Mouse (Mus musculus): Measurements from ENCODE around the gene Stk31.
"Not testable (repeated sequence)": the region's sequence is repeated elsewhere in the genome, so short reads cannot be mapped to it uniquely, and the experiment has no call there.

The Stk31 gene

GRCm38 (mm10) chr6:49395316-49395715 is at the start of gene Stk31:
Gene Stk31, plus strand, starts transcription at chr6:49395604.
- DNase-seq (ENCODE audit: low spot score), result peak; percentile 94

- DNase-seq (ENCODE audit: low spot score), result no peak
These were observed 45.6 kb upstream of the Stk31 start for GRCm38 (mm10) chr6:49349826-49350225.

DNA sequence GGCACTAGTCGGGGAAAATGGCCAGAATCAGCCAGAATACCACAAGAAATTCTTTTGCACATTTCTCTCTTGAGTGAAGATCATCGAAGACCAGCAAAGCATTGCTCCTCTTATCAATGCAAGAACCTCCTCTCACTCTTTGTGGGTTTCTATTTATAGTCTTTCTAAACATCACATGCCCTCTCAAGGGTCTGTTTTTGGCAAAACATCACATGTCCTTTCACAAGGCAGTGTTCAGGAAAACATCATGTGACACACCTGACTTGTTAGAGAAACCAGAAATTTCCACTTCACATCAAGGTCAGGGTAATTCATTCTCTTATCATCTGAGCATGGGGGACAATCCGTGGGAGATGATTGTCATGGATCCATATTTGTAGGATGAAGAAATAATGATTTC is 40.8 kb upstream of the Stk31 start:
- DNase-seq (ENCODE audit: low spot score), result no peak

DNA sequence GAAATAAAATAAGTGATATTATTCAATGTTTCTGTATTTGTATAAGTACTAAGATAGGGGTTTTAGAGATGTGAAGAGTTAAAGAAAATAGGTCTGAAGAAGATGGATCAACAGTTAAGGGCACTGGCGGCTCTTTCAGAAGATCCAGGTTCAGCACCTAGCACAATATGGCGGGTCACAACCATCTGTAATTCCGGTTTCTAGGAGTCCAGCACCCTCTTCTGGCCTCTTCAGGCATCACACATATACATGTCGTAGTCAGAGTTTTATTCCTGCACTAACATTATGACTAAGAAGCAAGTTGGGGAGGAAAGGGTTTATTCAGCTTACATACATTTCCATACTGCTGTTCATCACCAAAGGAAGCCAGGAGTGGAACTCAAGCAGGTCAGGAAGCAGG is 40.2 kb upstream of the Stk31 start:
- DNase-seq (ENCODE audit: low spot score), result no peak

DNA sequence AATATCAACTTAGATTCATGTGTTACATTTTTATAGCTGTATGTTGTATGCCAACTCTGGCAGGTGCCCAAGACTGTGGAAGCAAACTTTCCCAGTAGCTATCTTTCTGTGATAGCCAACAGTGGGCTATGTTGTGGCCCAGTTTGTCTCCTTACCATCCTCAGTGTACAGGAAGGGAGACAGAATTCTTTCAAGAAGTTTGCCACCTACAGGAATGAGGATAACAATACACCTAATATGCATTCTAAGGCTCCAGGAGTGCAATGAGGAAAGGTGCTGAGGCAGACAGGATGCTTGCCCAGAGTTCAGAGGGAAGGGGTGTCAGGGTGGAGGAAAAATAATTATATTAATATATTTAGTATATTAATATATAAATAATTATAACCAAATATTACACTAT is 35.0 kb upstream of the Stk31 start:
- no peak for DNase-seq (ENCODE audit: low spot score)

- peak; percentile 92 for DNase-seq (ENCODE audit: low spot score)
These were observed 28.0 kb upstream of the Stk31 start, which contains the start of gene Fam221a for GRCm38 (mm10) chr6:49367159-49368054. Gene Fam221a, plus strand, starts transcription at chr6:49367739.

DNA sequence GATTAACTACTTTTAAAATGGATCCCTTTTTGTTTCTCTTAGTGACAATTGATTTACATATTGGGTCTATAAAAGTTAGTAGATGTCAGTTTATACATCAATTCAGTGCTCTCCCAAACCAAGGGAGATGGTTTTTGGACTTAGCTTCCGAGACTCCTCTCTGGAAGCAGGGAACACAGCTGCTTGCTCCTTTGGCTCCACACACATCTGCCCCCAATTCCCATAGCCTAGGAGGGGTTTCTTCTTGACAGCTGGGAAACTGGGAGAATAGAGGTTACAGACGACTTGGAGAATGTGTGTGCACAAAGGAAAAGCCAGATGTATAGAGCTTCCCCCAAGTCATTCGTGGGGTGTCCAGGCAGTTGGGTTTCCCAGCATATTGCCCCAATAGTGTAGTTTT is 27.2 kb upstream of the Stk31 start:
- DNase-seq (ENCODE audit: low spot score), result no peak

DNA sequence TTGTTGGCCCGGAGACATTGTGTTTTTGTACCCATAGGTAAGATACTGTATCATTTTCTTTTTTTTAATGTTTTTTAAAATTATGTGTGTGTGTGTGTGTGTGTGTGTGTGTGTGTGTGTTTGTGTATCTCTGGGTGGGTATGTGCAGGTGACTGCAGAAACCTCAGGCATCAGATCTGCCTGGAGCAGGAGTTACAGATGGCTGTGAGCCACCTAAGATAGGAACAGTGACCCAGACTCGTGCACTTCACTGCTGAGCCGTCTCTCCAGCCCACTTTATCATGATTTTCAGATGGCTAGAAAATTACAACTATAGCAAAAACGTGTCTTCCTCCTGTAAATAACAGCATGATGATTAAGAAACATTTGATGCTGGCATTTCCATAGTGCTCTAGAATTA is 22.7 kb upstream of the Stk31 start:
- no peak for DNase-seq (ENCODE audit: low spot score)

DNA sequence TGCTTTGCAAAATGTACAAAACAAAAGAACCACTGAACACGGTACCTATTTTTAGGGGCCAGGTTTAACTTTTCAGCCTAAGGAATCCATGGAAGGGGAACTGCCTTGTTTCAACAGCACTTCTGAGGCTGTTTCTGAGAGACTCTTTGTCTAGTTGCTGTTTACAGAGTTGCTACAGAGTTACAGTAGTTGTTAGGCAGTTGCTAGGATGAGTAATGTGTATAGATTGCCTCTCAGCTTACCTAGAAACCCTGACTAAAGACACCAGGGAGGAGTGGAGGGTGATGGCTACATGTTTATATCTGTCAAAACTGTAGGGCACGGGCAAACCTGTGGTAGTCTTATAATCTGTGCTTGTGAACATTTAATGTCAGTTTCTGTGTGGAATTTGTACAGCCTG is 21.5 kb upstream of the Stk31 start:
- DNase-seq (ENCODE audit: low spot score), result no peak

- no peak for DNase-seq (ENCODE audit: low spot score)
These were observed 17.1 kb upstream of the Stk31 start for GRCm38 (mm10) chr6:49378328-49378727.

DNA sequence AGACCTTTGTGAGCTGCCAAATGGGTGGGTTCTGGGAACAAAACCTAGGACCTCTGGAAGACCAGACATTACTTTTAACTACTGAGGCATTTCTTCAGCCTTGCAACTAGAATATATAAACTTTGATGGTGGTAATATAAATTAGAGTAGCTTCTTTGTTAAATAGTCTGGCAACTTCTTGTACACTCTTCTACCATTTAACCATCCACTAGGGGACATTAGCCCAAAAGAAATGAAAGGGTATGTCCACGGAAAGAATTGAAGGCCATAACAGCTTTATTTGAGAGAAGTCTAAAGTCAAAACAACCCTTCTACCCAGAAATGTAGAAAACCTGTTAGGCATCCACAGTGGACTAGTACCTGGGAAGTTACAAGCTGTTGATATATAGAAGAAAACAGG is 1.1 kb upstream of the Stk31 start:
- no peak for DNase-seq (ENCODE audit: low spot score)

DNA sequence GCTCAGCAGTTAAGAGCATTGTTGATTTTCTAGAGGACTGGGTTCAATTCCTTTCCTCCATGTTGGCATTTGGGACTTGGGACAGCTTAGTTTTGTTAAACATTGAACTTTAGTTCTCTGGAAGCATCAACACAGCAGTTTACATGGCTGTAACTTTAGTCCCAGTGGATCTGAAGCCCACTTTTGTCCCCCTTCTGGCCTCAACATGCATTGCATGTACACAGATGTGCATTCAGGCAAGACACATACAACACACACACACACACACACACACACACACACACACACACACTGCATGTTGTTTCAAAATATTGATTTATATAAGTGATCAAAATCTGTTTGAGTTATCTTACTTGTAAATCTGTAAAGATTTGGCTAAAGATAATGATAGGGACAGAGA is 2.1 kb downstream of the Stk31 start:
- no peak for DNase-seq (ENCODE audit: low spot score)

- DNase-seq (ENCODE audit: low spot score), result no peak
These were observed 3.0 kb downstream of the Stk31 start for GRCm38 (mm10) chr6:49398365-49398764.

- DNase-seq (ENCODE audit: low spot score), result no peak
These were observed 15.4 kb downstream of the Stk31 start for GRCm38 (mm10) chr6:49410830-49411229.

- not testable (repeated sequence) for DNase-seq (ENCODE audit: low spot score)
These were observed 17.6 kb downstream of the Stk31 start for GRCm38 (mm10) chr6:49412967-49413366.

DNA sequence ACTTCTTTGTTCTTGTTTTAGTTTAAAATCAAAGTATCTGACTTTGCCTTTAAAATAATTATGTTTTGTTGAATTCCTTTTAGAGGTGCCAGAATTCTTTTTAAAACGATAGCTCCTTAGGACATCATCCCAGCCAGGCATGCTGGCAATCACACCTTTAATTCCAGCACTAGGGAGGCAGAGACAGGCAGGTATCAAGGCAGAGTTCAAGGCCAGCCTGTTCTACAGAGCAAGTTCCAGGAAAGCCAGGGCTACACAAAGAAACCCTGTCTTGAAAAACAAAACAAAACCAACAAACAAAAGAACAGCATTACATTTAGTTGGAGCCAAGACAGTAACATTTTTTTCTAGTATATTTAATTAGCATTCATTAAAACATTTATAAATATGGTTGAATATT is 20.6 kb downstream of the Stk31 start:
- no peak for DNase-seq (ENCODE audit: low spot score)

DNA sequence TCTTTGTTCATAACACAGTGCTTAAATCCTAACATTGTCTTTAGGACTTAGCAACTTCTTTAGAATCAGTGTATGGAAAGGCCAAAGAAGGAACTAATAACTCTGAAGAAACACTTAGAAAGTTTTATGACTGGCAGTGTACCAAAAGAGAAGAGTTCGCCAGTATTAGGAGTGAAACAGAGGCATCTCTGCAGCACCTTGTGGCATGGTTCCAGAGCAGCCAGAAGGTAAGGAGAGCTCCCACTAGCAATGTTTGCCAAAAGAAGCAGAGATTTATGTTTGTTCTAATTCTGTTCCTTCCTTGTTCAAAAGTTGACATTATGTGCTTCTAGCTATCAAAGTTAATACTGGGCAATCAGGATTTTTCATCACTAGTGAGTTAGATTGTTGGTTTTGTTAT is 41.9 kb downstream of the Stk31 start:
- DNase-seq (ENCODE audit: low spot score), result no peak

DNA sequence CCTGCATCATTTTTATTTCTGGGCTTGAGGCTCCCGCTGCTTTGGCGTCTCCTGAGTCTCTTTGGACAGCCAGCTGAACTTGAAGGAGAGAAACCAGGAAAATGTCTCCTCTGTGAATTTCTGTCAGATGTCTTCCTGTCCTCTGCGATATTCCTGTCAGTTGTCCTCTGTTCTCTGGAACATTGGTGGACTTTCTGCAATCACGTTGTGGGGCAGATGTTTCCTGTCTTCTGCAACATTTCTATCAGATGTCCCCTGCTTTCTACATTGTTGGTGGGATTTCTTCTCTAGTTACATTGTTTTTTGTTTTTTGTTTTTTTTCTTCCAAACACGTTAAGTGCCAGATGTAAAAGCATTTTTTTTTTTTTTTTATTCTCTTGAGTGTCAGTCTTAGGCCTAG is 62.7 kb downstream of the Stk31 start:
- no peak for DNase-seq (ENCODE audit: low spot score)

DNA sequence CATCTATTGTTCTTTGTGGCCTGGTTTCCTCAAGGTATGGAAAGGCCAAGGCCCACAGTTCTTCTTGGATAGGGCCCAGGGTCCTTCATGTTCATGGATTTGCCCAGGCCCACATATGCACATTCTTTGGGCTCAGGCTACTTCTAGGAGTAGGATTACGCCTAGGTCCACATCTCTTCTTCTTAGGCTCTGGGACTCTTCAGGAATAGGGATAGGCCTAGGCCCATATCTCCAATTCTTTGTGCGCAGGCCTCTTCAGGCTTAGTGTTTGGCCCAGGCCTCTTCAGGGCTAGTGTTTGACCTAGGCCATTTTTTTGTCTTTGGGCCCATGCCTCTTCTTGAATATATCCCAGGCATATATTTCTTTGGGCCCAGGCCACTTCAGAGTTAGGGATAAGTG is 87.8 kb downstream of the Stk31 start:
- no peak for DNase-seq (ENCODE audit: low spot score)

- DNase-seq (ENCODE audit: low spot score), result no peak
These were observed 96.1 kb downstream of the Stk31 start for GRCm38 (mm10) chr6:49491526-49491925.

DNA sequence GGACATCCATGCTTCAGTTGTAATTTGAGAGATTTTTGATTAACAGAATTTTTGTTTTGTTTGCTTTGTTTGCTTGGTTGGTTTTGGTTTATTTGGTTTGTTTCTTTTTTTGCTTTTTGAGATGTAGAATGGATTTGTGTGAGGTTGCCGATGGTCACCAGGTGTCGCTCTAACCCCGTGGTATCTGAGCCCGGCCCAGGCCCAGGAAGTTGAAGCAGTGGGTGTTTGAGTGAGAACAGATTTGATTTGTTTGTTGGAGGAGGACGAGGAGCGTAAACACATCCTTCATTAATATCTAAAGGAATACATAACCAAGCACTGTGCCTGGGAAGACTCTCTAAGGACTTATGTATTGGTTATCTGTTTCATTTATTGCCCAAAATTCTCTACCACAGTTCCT is 123.6 kb downstream of the Stk31 start:
- DNase-seq (ENCODE audit: low spot score), result no peak
